Mouse (Mus musculus): ENCODE data around the gene Snrnp27.

DNA sequence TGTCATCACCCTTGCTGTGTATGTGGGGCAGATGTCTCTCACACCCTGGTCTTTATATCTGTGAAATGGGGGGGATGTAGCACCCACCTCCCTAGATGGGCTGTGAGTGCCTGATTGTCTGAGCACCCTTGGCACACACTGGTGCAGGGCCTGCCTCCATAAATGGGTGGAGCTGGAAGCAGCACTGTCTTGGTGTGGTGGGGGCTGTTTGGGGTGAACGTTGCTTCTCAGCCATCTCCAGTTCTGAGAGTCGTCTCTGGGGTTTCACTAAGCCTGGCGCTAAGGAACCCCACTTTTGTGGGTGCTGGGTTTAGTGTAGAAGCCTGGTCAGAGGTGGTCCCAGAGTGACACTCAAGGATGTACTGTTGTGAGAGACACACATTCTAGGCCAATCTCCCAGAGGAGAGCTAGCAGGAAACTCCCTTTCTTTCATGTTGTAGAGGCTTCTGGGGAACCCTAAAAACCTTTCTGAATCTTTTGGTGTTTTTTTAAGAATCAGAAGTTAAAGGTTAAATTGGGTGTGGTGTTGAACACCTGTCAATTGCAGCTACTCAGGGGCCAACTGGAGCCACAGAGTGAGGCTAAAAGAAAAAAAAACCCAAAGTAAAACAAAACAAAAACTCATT is 39.4 kb downstream of the Snrnp27 start:
- TF ChIP-seq CTCF (conservative IDR thresholded peaks at IDR 0.05; ENCODE audit: low read length) (no peak), POU5F1 (IDR thresholded peaks at IDR 0.05; ENCODE audit: borderline replicate concordance, low read length) (no peak)
